Mouse (Mus musculus): ENCODE results near the gene Tmem59. TPM values are rescaled to one million over a fixed set of nuclear protein-coding genes. Genes with fewer than 3 reads are reported as not detected.

Gene Tmem59
- polyA plus RNA-seq, 1 experiment from 2014 or later: 442 TPM

DNA sequence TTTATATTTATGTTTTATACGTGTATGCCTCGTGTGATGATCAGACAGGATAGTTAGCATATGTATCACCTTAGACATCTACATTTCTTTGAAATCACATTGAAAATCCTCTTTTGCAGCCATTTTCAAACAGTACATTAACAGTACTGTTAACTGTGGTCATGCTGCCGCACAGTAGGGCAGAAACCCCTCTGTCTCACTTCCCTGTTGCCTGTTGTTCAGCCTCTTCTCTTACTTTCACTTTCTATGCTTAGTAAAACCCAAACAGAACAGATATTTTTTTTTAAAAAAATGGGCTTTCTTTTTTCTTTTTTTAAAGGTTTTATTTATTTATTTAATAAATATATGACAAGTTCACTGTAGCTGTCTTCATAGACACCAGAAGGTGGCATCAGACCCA lies 15.6 kb downstream of the Tmem59 start:
- 95% methylated on average over 3 of the region's 3 CpGs for WGBS

DNA sequence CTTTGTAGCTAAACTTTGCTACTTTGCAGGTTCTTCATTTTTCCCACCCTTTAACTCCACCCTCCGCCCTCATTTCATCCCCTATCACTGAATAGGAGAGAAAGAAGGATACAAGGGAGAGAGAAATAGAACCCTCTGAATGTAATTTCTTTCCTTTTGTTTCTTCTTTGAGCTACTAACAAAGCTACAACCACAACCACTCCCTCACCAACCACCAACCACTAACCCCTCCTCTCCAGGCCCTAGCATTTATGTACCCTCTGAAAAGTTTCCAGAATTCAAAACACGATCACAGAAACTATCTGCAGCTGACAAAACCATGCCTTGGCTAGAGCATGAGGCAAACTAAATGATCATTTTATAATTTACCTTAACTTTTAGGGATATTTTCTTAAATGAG lies 18.3 kb downstream of the Tmem59 start:
- H3K4me3 ChIP-seq (replicated peaks; ENCODE audit: low read length): no peak overlapping the region
- H3K4me2 ChIP-seq (ENCODE audit: low read depth, low read length): no peak overlapping the region
- peaks cover 15% of the 10 kb centered on the region for H3K36me3 ChIP-seq (ENCODE audit: control insufficient read depth, insufficient read depth, low read length)
- no peaks in the 10 kb centered on the region for H3K9me3 ChIP-seq (replicated peaks; ENCODE audit: control insufficient read depth, low read length)
- H3K27me3 ChIP-seq (ENCODE audit: control insufficient read depth, insufficient read depth, low read length): no peaks in the 10 kb centered on the region
- no peak overlapping the region for H3K9ac ChIP-seq (ENCODE audit: low read length)
- no peak for ATAC-seq (ENCODE audit: insufficient read depth, low FRiP score)
- no peak overlapping the region for H3K27ac ChIP-seq (ENCODE audit: low read length)
- 91% methylated on average over 2 of the region's 2 CpGs for WGBS
- no peaks in the 10 kb centered on the region for H3K4me1 ChIP-seq (ENCODE audit: control insufficient read depth, insufficient read depth, low read length)

More for the DNA sequence above, 15.6 kb downstream of the Tmem59 start:
- Histone ChIP-seq H3K4me1 (ENCODE audit: control insufficient read depth, insufficient read depth, low read length) (no peaks in the 10 kb centered on the region), H3K36me3 (ENCODE audit: control insufficient read depth, insufficient read depth, low read length) (peaks cover 5% of the 10 kb centered on the region; the same call in 1 of the 2 replicates), H3K4me2 (ENCODE audit: low read depth, low read length) (no peak overlapping the region), H3K9me3 (replicated peaks; ENCODE audit: control insufficient read depth, low read length) (no peaks in the 10 kb centered on the region), H3K9ac (ENCODE audit: low read length) (no peak overlapping the region), H3K27ac (ENCODE audit: low read length) (no peak overlapping the region), H3K27me3 (ENCODE audit: control insufficient read depth, insufficient read depth, low read length) (no peaks in the 10 kb centered on the region), H3K4me3 (replicated peaks; ENCODE audit: low read length) (no peak overlapping the region)
- no peak for ATAC-seq (ENCODE audit: insufficient read depth, low FRiP score)

- ATAC-seq (ENCODE audit: insufficient read depth, low FRiP score): no peak
- no peaks in the 10 kb centered on the region for H3K4me1 ChIP-seq (ENCODE audit: control insufficient read depth, insufficient read depth, low read length)
- H3K9ac ChIP-seq (ENCODE audit: low read length): no peak overlapping the region
- 89% methylated on average over 5 of the region's 5 CpGs for WGBS
- no peaks in the 10 kb centered on the region for H3K9me3 ChIP-seq (replicated peaks; ENCODE audit: control insufficient read depth, low read length)
- H3K36me3 ChIP-seq (ENCODE audit: control insufficient read depth, insufficient read depth, low read length): peaks cover 25% of the 10 kb centered on the region
- no peak overlapping the region for H3K4me2 ChIP-seq (ENCODE audit: low read depth, low read length)
- no peak overlapping the region for H3K27ac ChIP-seq (ENCODE audit: low read length)
- no peaks in the 10 kb centered on the region for H3K27me3 ChIP-seq (ENCODE audit: control insufficient read depth, insufficient read depth, low read length)
- no peak overlapping the region for H3K4me3 ChIP-seq (replicated peaks; ENCODE audit: low read length)
These were observed 19.9 kb downstream of the Tmem59 start for GRCm38 (mm10) chr4:107198072-107198471.

DNA sequence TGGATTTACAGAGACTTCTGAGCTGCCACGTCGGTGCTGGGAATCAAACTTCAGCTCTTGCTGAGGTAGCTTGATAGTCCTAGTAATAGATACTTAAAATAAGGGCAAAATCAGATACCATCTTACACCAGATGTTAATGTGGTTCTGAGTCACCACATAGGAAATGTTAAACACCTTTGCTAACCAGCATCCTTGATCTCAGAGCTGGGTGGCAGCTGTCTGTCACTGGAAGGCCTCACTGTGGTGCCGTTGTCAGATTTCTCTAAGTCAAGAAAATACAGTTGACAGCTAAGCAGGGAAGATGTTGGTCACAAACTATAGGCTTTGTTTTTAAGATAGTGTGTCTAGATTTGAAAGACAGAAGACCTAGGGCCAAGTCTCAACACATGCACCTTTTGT lies 23.6 kb downstream of the Tmem59 start:
- WGBS: 91% methylated on average over 3 of the region's 3 CpGs
- H3K27me3 ChIP-seq (ENCODE audit: control insufficient read depth, insufficient read depth, low read length): no peaks in the 10 kb centered on the region

DNA sequence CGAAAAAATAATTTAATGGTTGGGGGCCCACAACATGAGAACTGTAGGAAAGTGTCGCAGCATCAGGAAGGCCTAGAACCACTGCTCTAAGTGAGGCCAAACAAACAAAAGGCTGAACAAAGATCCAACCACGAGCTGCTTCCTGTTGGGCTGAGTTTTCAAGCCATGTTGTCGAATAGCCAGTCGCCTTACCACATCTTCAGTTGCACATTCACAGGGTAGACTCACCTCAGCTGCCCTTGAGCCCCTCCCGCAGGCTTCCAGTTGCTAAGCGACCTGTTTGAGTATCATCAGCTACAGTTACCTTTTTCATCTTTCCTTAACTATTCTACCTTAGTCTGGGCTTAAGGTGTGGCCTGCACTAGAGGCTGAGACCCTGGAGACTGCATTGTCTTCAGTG lies 24.8 kb downstream of the Tmem59 start:
- 80% methylated on average over 7 of the region's 7 CpGs for WGBS
- H3K27ac ChIP-seq (ENCODE audit: low read length): no peak overlapping the region
- no peak overlapping the region for H3K4me2 ChIP-seq (ENCODE audit: low read depth, low read length)
- peaks cover 28% of the 10 kb centered on the region for H3K36me3 ChIP-seq (ENCODE audit: control insufficient read depth, insufficient read depth, low read length)
- H3K4me3 ChIP-seq (replicated peaks; ENCODE audit: low read length): no peak overlapping the region
- no peak overlapping the region for H3K9ac ChIP-seq (ENCODE audit: low read length)
- H3K9me3 ChIP-seq (replicated peaks; ENCODE audit: control insufficient read depth, low read length): no peaks in the 10 kb centered on the region
- no peaks in the 10 kb centered on the region for H3K27me3 ChIP-seq (ENCODE audit: control insufficient read depth, insufficient read depth, low read length)
- no peaks in the 10 kb centered on the region for H3K4me1 ChIP-seq (ENCODE audit: control insufficient read depth, insufficient read depth, low read length)
- ATAC-seq (ENCODE audit: insufficient read depth, low FRiP score): no peak

More for the DNA sequence above, 23.6 kb downstream of the Tmem59 start:
- Histone ChIP-seq H3K9ac (ENCODE audit: low read length) (no peak overlapping the region), H3K4me1 (ENCODE audit: control insufficient read depth, insufficient read depth, low read length) (no peaks in the 10 kb centered on the region), H3K4me3 (replicated peaks; ENCODE audit: low read length) (no peak overlapping the region), H3K36me3 (ENCODE audit: control insufficient read depth, insufficient read depth, low read length) (peaks cover 28% of the 10 kb centered on the region), H3K9me3 (replicated peaks; ENCODE audit: control insufficient read depth, low read length) (no peaks in the 10 kb centered on the region), H3K27ac (ENCODE audit: low read length) (no peak overlapping the region), H3K4me2 (ENCODE audit: low read depth, low read length) (no peak overlapping the region)
- no peak for ATAC-seq (ENCODE audit: insufficient read depth, low FRiP score)

- H3K27me3 ChIP-seq (ENCODE audit: control insufficient read depth, insufficient read depth, low read length): no peaks in the 10 kb centered on the region
- no peak overlapping the region for H3K9ac ChIP-seq (ENCODE audit: low read length)
- H3K4me2 ChIP-seq (ENCODE audit: low read depth, low read length): no peak overlapping the region
- 94% methylated on average over 2 of the region's 2 CpGs for WGBS
- H3K4me1 ChIP-seq (ENCODE audit: control insufficient read depth, insufficient read depth, low read length): no peaks in the 10 kb centered on the region
- H3K9me3 ChIP-seq (replicated peaks; ENCODE audit: control insufficient read depth, low read length): no peaks in the 10 kb centered on the region
- 0 out of 2 replicates have a peak, but pooled peaks cover 9% of the 10 kb centered on the region for H3K36me3 ChIP-seq (ENCODE audit: control insufficient read depth, insufficient read depth, low read length)
- no peak overlapping the region for H3K27ac ChIP-seq (ENCODE audit: low read length)
- no peak overlapping the region for H3K4me3 ChIP-seq (replicated peaks; ENCODE audit: low read length)
- ATAC-seq (ENCODE audit: insufficient read depth, low FRiP score): no peak
These were observed 28.8 kb downstream of the Tmem59 start for GRCm38 (mm10) chr4:107207016-107207415.

- Histone ChIP-seq H3K4me1 (ENCODE audit: control insufficient read depth, insufficient read depth, low read length) (no peaks in the 10 kb centered on the region), H3K9ac (ENCODE audit: low read length) (no peak within 1 kb of the TSS), H3K4me3 (replicated peaks; ENCODE audit: low read length) (no peak within 1 kb of the TSS), H3K27me3 (ENCODE audit: control insufficient read depth, insufficient read depth, low read length) (no peaks in the 10 kb centered on the region), H3K9me3 (replicated peaks; ENCODE audit: control insufficient read depth, low read length) (no peaks in the 10 kb centered on the region), H3K4me2 (ENCODE audit: low read depth, low read length) (no peak within 1 kb of the TSS), H3K36me3 (ENCODE audit: control insufficient read depth, insufficient read depth, low read length) (0 out of 2 replicates have a peak, but pooled peaks cover 2% of the 10 kb centered on the region), H3K27ac (ENCODE audit: low read length) (peak within 1 kb of the TSS; percentile 46)
- ATAC-seq (ENCODE audit: insufficient read depth, low FRiP score): no peak
- WGBS: 83% methylated on average over 3 of the region's 3 CpGs
These were observed 30.7 kb downstream of the Tmem59 start, which contains the start of gene Ldlrad1 for GRCm38 (mm10) chr4:107208880-107209279. Ldlrad1 (plus strand) TSS chr4:107209180.

- no peaks in the 10 kb centered on the region for H3K27me3 ChIP-seq (ENCODE audit: control insufficient read depth, insufficient read depth, low read length)
- ATAC-seq (ENCODE audit: insufficient read depth, low FRiP score): peak; percentile 80
- H3K9ac ChIP-seq (ENCODE audit: low read length): no peak overlapping the region
- H3K9me3 ChIP-seq (replicated peaks; ENCODE audit: control insufficient read depth, low read length): no peaks in the 10 kb centered on the region
- H3K4me3 ChIP-seq (replicated peaks; ENCODE audit: low read length): no peak overlapping the region
- H3K36me3 ChIP-seq (ENCODE audit: control insufficient read depth, insufficient read depth, low read length): 0 out of 2 replicates have a peak, but pooled peaks cover 2% of the 10 kb centered on the region
- no peak overlapping the region for H3K4me2 ChIP-seq (ENCODE audit: low read depth, low read length)
- H3K27ac ChIP-seq (ENCODE audit: low read length): peak overlapping the region; percentile 77
- no peaks in the 10 kb centered on the region for H3K4me1 ChIP-seq (ENCODE audit: control insufficient read depth, insufficient read depth, low read length)
- 47% methylated on average over 5 of the region's 5 CpGs for WGBS
These were observed 32.4 kb downstream of the Tmem59 start for GRCm38 (mm10) chr4:107210483-107211097.

DNA sequence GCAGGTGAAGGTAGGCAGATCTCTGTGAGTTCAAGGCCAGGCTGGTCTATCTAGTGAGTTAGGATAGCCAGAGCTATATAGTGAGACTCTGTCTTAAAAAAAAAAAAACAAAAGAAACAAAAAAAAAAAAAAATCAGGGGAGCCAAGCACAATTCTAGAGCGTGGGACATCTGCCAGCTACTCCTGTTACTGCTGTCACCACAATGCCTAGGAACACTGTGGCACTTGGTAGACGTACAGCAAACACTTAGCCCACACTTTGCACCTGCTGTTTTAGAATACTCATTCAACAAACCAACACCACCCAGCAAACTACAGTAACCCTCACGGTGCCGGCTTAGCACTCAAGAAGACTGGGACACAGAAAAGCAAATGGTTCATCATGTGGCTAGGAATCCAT lies 33.3 kb downstream of the Tmem59 start:
- Histone ChIP-seq H3K4me3 (replicated peaks; ENCODE audit: low read length) (no peak overlapping the region), H3K9ac (ENCODE audit: low read length) (no peak overlapping the region), H3K4me1 (ENCODE audit: control insufficient read depth, insufficient read depth, low read length) (no peaks in the 10 kb centered on the region), H3K9me3 (replicated peaks; ENCODE audit: control insufficient read depth, low read length) (no peaks in the 10 kb centered on the region), H3K4me2 (ENCODE audit: low read depth, low read length) (no peak overlapping the region), H3K27me3 (ENCODE audit: control insufficient read depth, insufficient read depth, low read length) (no peaks in the 10 kb centered on the region), H3K27ac (ENCODE audit: low read length) (peak overlapping the region; percentile 77; the same call in 1 of the 2 replicates), H3K36me3 (ENCODE audit: control insufficient read depth, insufficient read depth, low read length) (no peaks in the 10 kb centered on the region)
- WGBS: 74% methylated on average over 4 of the region's 4 CpGs
- ATAC-seq (ENCODE audit: insufficient read depth, low FRiP score): no peak
